14 mouse cellular contexts compared by ENCODE assay signal in the genomic region with DNA sequence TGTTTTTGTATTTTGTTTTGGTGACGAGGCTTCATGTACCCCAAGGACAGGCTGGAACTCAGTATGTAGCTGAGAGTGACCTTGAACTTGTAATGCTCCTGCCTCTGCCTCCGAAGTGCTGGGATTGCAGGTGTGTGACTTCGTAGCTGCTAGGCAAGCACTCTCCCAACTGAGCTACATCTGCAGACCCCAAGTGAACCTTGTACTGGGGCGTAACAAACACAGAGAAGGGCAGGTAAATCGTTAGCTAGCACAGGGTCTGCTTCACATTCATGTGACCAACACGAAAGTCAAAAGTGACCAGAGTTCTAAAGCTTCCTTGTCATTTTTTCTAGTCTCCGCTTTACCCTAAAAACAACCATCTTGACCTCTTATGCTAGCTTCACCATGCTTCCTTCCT.
"Had no signal": no experiment of that assay in that cellular context is flagged by ENCODE, and none has a peak within 500 bp of the region (broad histone marks: within the 10 kb centered on the region; RNA-seq: fewer than 3 reads in every experiment).

No protein-coding gene starts in this region.

- H3K9ac ChIP-seq: limb, embryonic 12.5 days; liver, embryonic 13.5 days; liver, postnatal 0 days; lung, embryonic 15.5 days; neural tube, embryonic 12.5 days; stomach, embryonic 15.5 days had no signal

- ATAC-seq: liver, postnatal 0 days had no signal

- H3K4me1 ChIP-seq: liver, embryonic 13.5 days; lung, embryonic 15.5 days; neural tube, embryonic 12.5 days had no signal

- H3K9me3 ChIP-seq: limb, embryonic 12.5 days; liver, embryonic 13.5 days; lung, embryonic 15.5 days; neural tube, embryonic 12.5 days; stomach, embryonic 15.5 days had no signal

- H3K27ac ChIP-seq: kidney, postnatal 0 days; layer of hippocampus, adult 2 months; limb, embryonic 12.5 days; liver, embryonic 13.5 days; lung, embryonic 15.5 days; neural tube, embryonic 12.5 days; stomach, embryonic 15.5 days had no signal

- H3K4me2 ChIP-seq: limb, embryonic 12.5 days; liver, embryonic 13.5 days; lung, embryonic 15.5 days; neural tube, embryonic 12.5 days; stomach, embryonic 15.5 days had no signal

- H3K27me3 ChIP-seq: limb, embryonic 12.5 days; liver, embryonic 13.5 days; lung, embryonic 15.5 days; neural tube, embryonic 12.5 days; stomach, embryonic 15.5 days had no signal

- DNase-seq: liver; liver, embryonic 13.5 days; liver, postnatal 0 days; lung, postnatal 36 days; midbrain, embryonic 14.5 days; right cerebral cortex, postnatal 14 days; thymus, adult 2 months; thymus, postnatal 25 days had no signal

- H3K36me3 ChIP-seq: limb, embryonic 12.5 days; liver, embryonic 13.5 days; lung, embryonic 15.5 days; neural tube, embryonic 12.5 days; stomach, embryonic 15.5 days had no signal

- H3K4me3 ChIP-seq: layer of hippocampus, adult 2 months; limb, embryonic 12.5 days; liver, embryonic 13.5 days; lung, embryonic 15.5 days; neural tube, embryonic 12.5 days; stomach, embryonic 15.5 days had no signal
